ENCODE assay signal across 19 mouse cellular contexts in genomic region chr17:28149734-28150133, GRCm38 (mm10). TPM values are rescaled to one million over a fixed set of nuclear protein-coding genes. Genes with fewer than 3 reads are reported as not detected.
A peak's percentile ranks its signal among the peaks of the same experiment; 100 is the strongest.
DNase-seq lines count a peak whose midpoint lies in the region; ATAC-seq lines count a peak whose summit lies in the region.
"Had no signal": no experiment of that assay in that cellular context is flagged by ENCODE, and none has a peak within 500 bp of the region (broad histone marks: within the 10 kb centered on the region; RNA-seq: fewer than 3 reads in every experiment).

No protein-coding gene starts in this region.

- DNase-seq in forebrain, embryonic 11.5 days (ENCODE audit: low spot score) = no peak
- DNase-seq in lung, postnatal 14 days = no peak
- peak; percentile 48 for DNase-seq in retina, postnatal 1 day
- no peak for DNase-seq in retina, embryonic 14.5 days (ENCODE audit: low spot score)
- no peak for DNase-seq in cerebellum, adult 11 months
- DNase-seq in urinary bladder, postnatal 4 days (ENCODE audit: low spot score in 2 of 2) = no peak
- DNase-seq: adrenal gland, adult 2 months; cerebellum, adult 8-10 months; gastrocnemius, postnatal 36 days; heart, adult 2 months; layer of hippocampus, postnatal 36 days; liver; lung, postnatal 36 days; thymus, postnatal 14 days had no signal

- peaks cover 14% of the 10 kb centered on the region for H3K36me3 ChIP-seq in forebrain, embryonic 12.5 days (replicated peaks)
- no peaks in the 10 kb centered on the region for H3K36me3 ChIP-seq in forebrain, embryonic 11.5 days (ENCODE audit: control insufficient read depth, insufficient read depth, low read length)
- no peaks in the 10 kb centered on the region for H3K36me3 ChIP-seq in lung, embryonic 15.5 days
- H3K36me3 ChIP-seq: liver, embryonic 15.5 days had no signal

- peak overlapping the region; percentile 36; the same call in 1 of the 2 replicates for H3K9ac ChIP-seq in forebrain, embryonic 12.5 days
- no peak overlapping the region for H3K9ac ChIP-seq in forebrain, embryonic 11.5 days (ENCODE audit: low read length)
- no peak overlapping the region for H3K9ac ChIP-seq in lung, embryonic 15.5 days
- H3K9ac ChIP-seq: liver, embryonic 15.5 days had no signal

- H3K4me1 ChIP-seq in forebrain, embryonic 12.5 days = peaks cover 53% of the 10 kb centered on the region
- peaks cover 15% of the 10 kb centered on the region for H3K4me1 ChIP-seq in forebrain, embryonic 11.5 days (replicated peaks; ENCODE audit: control insufficient read depth, insufficient read depth, low read length)
- H3K4me1 ChIP-seq in lung, embryonic 15.5 days = peaks cover 26% of the 10 kb centered on the region
- H3K4me1 ChIP-seq: megakaryocyte, embryonic 14.5 days had no signal

- H3K4me3 ChIP-seq in forebrain, embryonic 12.5 days (replicated peaks) = no peak overlapping the region
- no peak overlapping the region for H3K4me3 ChIP-seq in forebrain, embryonic 11.5 days (ENCODE audit: low read depth, low read length)
- H3K4me3 ChIP-seq in lung, embryonic 15.5 days = no peak overlapping the region
- H3K4me3 ChIP-seq: heart, adult 2 months; liver, embryonic 15.5 days; megakaryocyte, embryonic 14.5 days had no signal

- H3K4me2 ChIP-seq in forebrain, embryonic 12.5 days = no peak overlapping the region
- no peak overlapping the region for H3K4me2 ChIP-seq in forebrain, embryonic 11.5 days (ENCODE audit: low read depth, low read length, severe bottlenecking)
- no peak overlapping the region for H3K4me2 ChIP-seq in lung, embryonic 15.5 days
- H3K4me2 ChIP-seq: liver, embryonic 15.5 days had no signal

- H3K9me3 ChIP-seq in forebrain, embryonic 12.5 days = no peaks in the 10 kb centered on the region
- no peaks in the 10 kb centered on the region for H3K9me3 ChIP-seq in forebrain, embryonic 11.5 days (ENCODE audit: control insufficient read depth, low read length)
- no peaks in the 10 kb centered on the region for H3K9me3 ChIP-seq in lung, embryonic 15.5 days
- H3K9me3 ChIP-seq: liver, embryonic 15.5 days; megakaryocyte, embryonic 14.5 days had no signal

- ATAC-seq in forebrain, embryonic 12.5 days (ENCODE audit: low FRiP score) = no peak
- ATAC-seq in forebrain, embryonic 11.5 days (replicated peaks; ENCODE audit: low FRiP score) = no peak
- ATAC-seq in lung, embryonic 15.5 days (ENCODE audit: borderline replicate concordance, extremely low read depth, low FRiP score, low TSS enrichment) = peak; percentile 31; the same call in 1 of the 2 replicates
- ATAC-seq: intestine, postnatal 0 days had no signal

- 67% methylated on average over 8 of the region's 8 CpGs for WGBS in forebrain, embryonic 12.5 days
- 73% methylated on average over 8 of the region's 8 CpGs for WGBS in forebrain, embryonic 11.5 days
- 51% methylated on average over 8 of the region's 8 CpGs for WGBS in lung, embryonic 15.5 days

- peaks cover 10% of the 10 kb centered on the region; the same call in 1 of the 2 replicates for H3K27me3 ChIP-seq in forebrain, embryonic 12.5 days
- no peaks in the 10 kb centered on the region for H3K27me3 ChIP-seq in forebrain, embryonic 11.5 days (ENCODE audit: control insufficient read depth, insufficient read depth, low read length)
- H3K27me3 ChIP-seq in lung, embryonic 15.5 days = peaks cover 21% of the 10 kb centered on the region

- H3K27ac ChIP-seq in forebrain, embryonic 12.5 days = 0 out of 2 replicates have a peak overlapping the region, but pooled peaks have one; percentile 13
- H3K27ac ChIP-seq in forebrain, embryonic 11.5 days (ENCODE audit: low read depth, low read length) = no peak overlapping the region
- H3K27ac ChIP-seq in lung, embryonic 15.5 days = no peak overlapping the region
- H3K27ac ChIP-seq: heart, adult 2 months; liver, embryonic 15.5 days had no signal

RNA-seq across cellular contexts. Expression of gene Scube3, which starts 7.8 kb away (rescaled TPM):
- polyA plus RNA-seq in forebrain, embryonic 12.5 days (2016; fragmentation: Nextera tagmentation; extraction: Ambion mirVana) = 6.9 and 7.0 TPM in 2 replicates
- 10.5 and 12.4 TPM in 2 replicates for polyA plus RNA-seq in forebrain, embryonic 11.5 days (2014; fragmentation: Nextera tagmentation; extraction: Ambion mirVana)
- 1.7 and 1.8 TPM in 2 replicates for polyA plus RNA-seq in lung, embryonic 15.5 days (2015; fragmentation: Nextera tagmentation; extraction: Ambion mirVana)

RNA-seq across cellular contexts. Expression of gene Zfp523, which starts 27.2 kb away (rescaled TPM):
- 43.6 and 44.7 TPM in 2 replicates for polyA plus RNA-seq in forebrain, embryonic 12.5 days (2016; fragmentation: Nextera tagmentation; extraction: Ambion mirVana)
- polyA plus RNA-seq in forebrain, embryonic 11.5 days (2014; fragmentation: Nextera tagmentation; extraction: Ambion mirVana) = 37.8 and 40.2 TPM in 2 replicates
- polyA plus RNA-seq in lung, embryonic 15.5 days (2015; fragmentation: Nextera tagmentation; extraction: Ambion mirVana) = 39.1 and 41.8 TPM in 2 replicates

RNA-seq across cellular contexts. Expression of gene Def6, which starts 57.8 kb away (rescaled TPM):
- polyA plus RNA-seq in forebrain, embryonic 12.5 days (2016; fragmentation: Nextera tagmentation; extraction: Ambion mirVana) = 2.8 and 4.4 TPM in 2 replicates
- 2.2 and 2.5 TPM in 2 replicates for polyA plus RNA-seq in forebrain, embryonic 11.5 days (2014; fragmentation: Nextera tagmentation; extraction: Ambion mirVana)
- polyA plus RNA-seq in lung, embryonic 15.5 days (2015; fragmentation: Nextera tagmentation; extraction: Ambion mirVana) = 4.5 and 7.8 TPM in 2 replicates
